Mouse (Mus musculus) midbrain, embryonic 14.5 days (tissue): ENCODE measurements around the gene Ddx27. TPM values are rescaled to one million over a fixed set of nuclear protein-coding genes. Genes with fewer than 3 reads are reported as not detected.

Source experiments
- ATAC-seq: fragments of 200-750 bp; cut with Nextera tagmentation; 2 replicates; pipeline ENCODE4 v1.8.0; 2017; ENCODE audit warnings: moderate number of reproducible peaks, moderate library complexity; ENCODE audit not compliant: low FRiP score, low TSS enrichment
- DNase-seq: peaks from one replicate; pipeline ENCODE4 v3.0.0-alpha.2; 2015
- H3K27ac ChIP-seq: fragments of 300-500 bp; sonication (generic); replicated peaks from 2 replicates; pipeline ENCODE4 v1.5.1; 2014; ENCODE audit warnings: mild to moderate bottlenecking, low read depth, low read length, moderate library complexity
- H3K27me3 ChIP-seq: fragments of 300-500 bp; sonication (generic); 2 replicates; pipeline ENCODE4 v1.6.1; 2014; ENCODE audit warnings: low read length, control low read depth, mixed read lengths; ENCODE audit not compliant: control insufficient read depth, insufficient read depth
- H3K36me3 ChIP-seq: fragments of 300-500 bp; sonication (generic); 2 replicates; pipeline ENCODE4 v1.6.1; 2014; ENCODE audit warnings: low read length, control low read depth; ENCODE audit not compliant: control insufficient read depth, insufficient read depth
- H3K4me1 ChIP-seq: fragments of 300-500 bp; sonication (generic); 2 replicates; pipeline ENCODE4 v1.6.1; 2014; ENCODE audit warnings: mild to moderate bottlenecking, antibody characterized with exemption, low read length, control low read depth; ENCODE audit not compliant: control insufficient read depth, insufficient read depth
- H3K4me2 ChIP-seq: fragments of 300-500 bp; sonication (generic); 2 replicates; pipeline ENCODE4 v1.6.1; 2014; ENCODE audit warnings: mild to moderate bottlenecking, low read length, moderate library complexity
- H3K4me3 ChIP-seq: fragments of 300-500 bp; sonication (generic); replicated peaks from 2 replicates; pipeline ENCODE4 v1.5.1; 2014; ENCODE audit warnings: low read depth, low read length
- H3K9ac ChIP-seq: fragments of 300-500 bp; sonication (generic); replicated peaks from 2 replicates; pipeline ENCODE4 v1.6.1; 2014; ENCODE audit warnings: mild to moderate bottlenecking, low read length, moderate library complexity
- H3K9me3 ChIP-seq: fragments of 300-500 bp; sonication (generic); 2 replicates; pipeline ENCODE4 v1.6.1; 2016; ENCODE audit warnings: low read length, control low read depth, mixed read lengths; ENCODE audit not compliant: control insufficient read depth
- WGBS: fragments of 180-500 bp; shearing (Covaris S2); extraction: QIAGEN DNeasy Blood & Tissue Kit; methylation state at CpG from one replicate; pipeline ENCODE4 v1.1.7; 2014; 5-methylcytosine and 5-hydroxymethylcytosine counted together
- polyA plus RNA-seq: library from polyadenylated mRNA; unstranded; fragments of >200 nt; fragmentation: Nextera tagmentation; extraction: Ambion mirVana; gene quantifications from 2 replicates; pipeline ENCODE4 v1.2.1, GENCODE M21; 2014

Gene Ddx27
- polyA plus RNA-seq, result 26.6 and 31.0 TPM in 2 replicates

DNA sequence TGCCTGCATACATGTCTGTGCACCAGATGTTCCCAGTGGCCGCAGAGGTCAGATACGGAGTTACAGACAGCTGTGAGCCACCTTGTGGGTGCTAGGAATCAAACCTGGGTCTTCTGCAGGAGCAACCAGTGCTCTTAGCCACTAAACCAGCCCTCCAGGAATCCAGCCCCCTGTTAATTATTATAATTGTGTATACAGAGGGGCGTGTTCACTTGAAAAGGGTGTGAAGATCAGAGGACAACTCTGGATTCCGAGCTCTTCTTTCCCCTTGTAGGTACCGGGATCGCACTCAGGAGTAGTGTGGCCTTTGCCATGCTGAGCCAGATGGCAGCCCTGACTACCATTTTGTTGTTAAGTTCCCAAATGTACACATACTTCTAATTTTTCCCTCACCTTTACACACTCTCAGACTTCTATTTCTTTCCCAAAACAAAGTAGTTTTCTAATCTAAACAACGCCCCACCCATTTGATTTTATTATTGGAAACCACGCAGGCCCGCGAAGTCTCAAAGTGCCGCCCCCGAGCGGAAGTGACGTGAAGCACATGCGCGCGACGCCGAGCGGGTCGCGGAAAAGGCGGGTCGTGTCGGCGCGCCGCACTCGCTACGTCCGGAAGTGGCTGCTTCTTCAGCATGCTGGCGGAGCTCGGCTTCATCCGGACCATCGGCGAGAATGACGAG is at the start of gene Ddx27:
Gene Ddx27 (plus strand): TSS at position 492 of the 680 bp plus-strand sequence.
- no peaks in the 10 kb centered on the region for H3K9me3 ChIP-seq
- H3K36me3 ChIP-seq, result peaks cover 21% of the 10 kb centered on the region
- DNase-seq, result peak; percentile 98
- ATAC-seq, result peak; percentile 89
- H3K4me3 ChIP-seq, result peak within 1 kb of the TSS; percentile 92
- 2% methylated on average over 37 of the region's 37 CpGs for WGBS
- H3K4me1 ChIP-seq, result peaks cover 11% of the 10 kb centered on the region
- H3K27ac ChIP-seq, result peak within 1 kb of the TSS; percentile 77
- H3K27me3 ChIP-seq, result no peaks in the 10 kb centered on the region
- peak within 1 kb of the TSS; percentile 76 for H3K4me2 ChIP-seq
- peak within 1 kb of the TSS; percentile 71 for H3K9ac ChIP-seq

DNA sequence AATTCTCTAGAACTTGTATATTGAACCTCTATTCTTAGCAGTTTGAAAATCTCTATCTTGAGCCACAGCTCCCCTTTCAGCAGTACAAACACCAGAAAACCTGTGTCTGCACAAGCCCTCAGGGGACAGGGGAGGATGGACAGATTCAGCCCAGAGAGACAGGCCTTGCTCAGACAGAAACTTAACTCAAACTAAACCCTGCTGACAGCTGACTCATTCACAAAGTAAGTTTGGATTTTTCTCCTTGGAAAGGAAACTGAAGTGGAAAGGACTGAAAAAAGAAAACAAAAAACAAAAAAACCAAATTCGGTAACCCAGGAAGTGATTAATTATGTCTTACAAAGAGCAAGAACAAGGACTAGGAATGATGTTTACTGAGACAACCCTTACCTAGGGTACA is 41.8 kb upstream of the Ddx27 start:
- H3K4me3 ChIP-seq, result no peak overlapping the region
- H3K9me3 ChIP-seq, result no peaks in the 10 kb centered on the region
- H3K4me1 ChIP-seq, result 0 out of 2 replicates have a peak, but pooled peaks cover 3% of the 10 kb centered on the region
- ATAC-seq (no peak), DNase-seq (no peak)
- WGBS, result 81% methylated on average over 1 of the region's 1 CpGs
- H3K9ac ChIP-seq, result no peak overlapping the region
- H3K36me3 ChIP-seq, result no peaks in the 10 kb centered on the region
- H3K4me2 ChIP-seq, result no peak overlapping the region
- H3K27me3 ChIP-seq, result no peaks in the 10 kb centered on the region
- H3K27ac ChIP-seq, result no peak overlapping the region

DNA sequence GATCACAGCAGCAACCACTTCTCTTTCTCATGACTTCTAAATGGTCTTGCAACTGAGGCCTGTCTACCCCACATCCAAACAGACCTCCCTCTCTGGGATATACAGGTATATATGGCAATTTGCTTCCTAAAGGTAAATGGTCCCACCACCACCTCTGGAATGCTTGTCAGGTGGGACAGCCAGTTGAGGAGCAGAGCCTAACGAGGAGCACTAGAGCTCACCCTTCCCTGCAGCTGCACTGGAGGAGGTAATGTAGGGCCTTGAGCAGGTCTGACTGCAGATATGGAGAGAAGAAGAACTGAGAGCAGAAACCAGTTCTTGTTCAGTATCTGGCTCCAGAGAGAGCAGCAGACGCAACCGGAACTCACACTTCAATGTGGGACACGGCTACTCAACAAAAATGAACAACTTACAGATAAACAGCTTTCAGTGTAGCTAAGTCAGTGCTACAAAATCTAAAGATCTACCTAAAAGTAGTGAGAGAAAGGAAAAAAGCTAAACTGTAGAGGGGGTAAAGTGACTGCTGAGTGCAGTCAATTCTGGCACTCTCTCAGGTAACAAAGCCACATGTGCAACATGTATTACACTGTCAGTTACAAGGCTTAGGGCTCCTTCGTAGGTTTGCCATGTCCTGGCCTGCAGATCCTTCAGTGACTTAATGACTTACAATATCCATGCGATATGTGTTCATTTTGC is 40.7 kb upstream of the Ddx27 start:
- ATAC-seq, result no peak
- no peaks in the 10 kb centered on the region for H3K9me3 ChIP-seq
- H3K36me3 ChIP-seq, result no peaks in the 10 kb centered on the region
- H3K27ac ChIP-seq, result no peak overlapping the region
- no peak overlapping the region for H3K4me2 ChIP-seq
- 90% methylated on average over 6 of the region's 6 CpGs for WGBS
- no peak overlapping the region for H3K9ac ChIP-seq
- H3K27me3 ChIP-seq, result no peaks in the 10 kb centered on the region
- no peak overlapping the region for H3K4me3 ChIP-seq
- 0 out of 2 replicates have a peak, but pooled peaks cover 3% of the 10 kb centered on the region for H3K4me1 ChIP-seq
- no peak for DNase-seq

DNA sequence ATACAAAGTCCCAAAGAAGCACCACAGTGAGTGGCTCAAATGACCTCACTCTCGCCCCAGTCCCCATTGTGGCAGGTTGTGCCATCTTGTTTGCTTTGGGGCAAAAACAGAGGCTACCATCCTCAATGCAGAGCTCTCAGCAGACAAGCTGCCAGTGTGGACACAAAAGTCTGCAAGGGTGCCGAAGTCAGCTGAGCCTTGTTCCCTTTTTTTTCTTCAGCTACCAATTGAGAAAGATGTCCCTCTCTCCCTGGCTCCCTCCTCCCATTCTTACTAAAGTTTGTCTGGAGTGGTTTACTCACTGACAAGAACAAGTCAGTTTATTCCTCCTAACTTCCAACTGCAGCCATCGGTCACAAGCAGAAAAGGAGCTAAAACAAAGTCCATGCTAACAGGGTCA is 38.6 kb upstream of the Ddx27 start:
- no peak overlapping the region for H3K4me2 ChIP-seq
- no peaks in the 10 kb centered on the region for H3K9me3 ChIP-seq
- no peak for ATAC-seq
- H3K4me3 ChIP-seq, result no peak overlapping the region
- 0 out of 2 replicates have a peak, but pooled peaks cover 3% of the 10 kb centered on the region for H3K4me1 ChIP-seq
- H3K27ac ChIP-seq, result no peak overlapping the region
- H3K9ac ChIP-seq, result no peak overlapping the region
- 86% methylated on average over 3 of the region's 3 CpGs for WGBS
- no peaks in the 10 kb centered on the region for H3K36me3 ChIP-seq
- H3K27me3 ChIP-seq, result no peaks in the 10 kb centered on the region
- DNase-seq, result no peak

DNA sequence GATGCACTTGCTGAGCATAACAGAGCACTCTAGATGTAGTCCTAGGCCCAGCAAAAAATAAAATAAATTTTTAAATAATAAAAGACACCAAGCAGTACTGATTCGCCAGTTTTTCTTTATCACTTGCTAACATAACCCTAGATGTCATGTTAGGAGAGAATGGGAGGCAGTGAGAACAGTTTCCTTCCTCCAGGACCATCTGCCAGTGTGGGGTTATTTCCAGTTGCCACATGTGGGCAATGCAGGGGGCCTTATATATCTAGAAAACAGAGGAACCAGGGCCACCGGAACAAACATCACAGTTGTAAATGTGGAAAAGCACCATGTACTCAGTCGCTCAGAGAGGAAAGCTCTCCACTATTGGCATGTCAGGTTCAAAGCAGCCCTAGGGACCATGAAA is 37.5 kb upstream of the Ddx27 start:
- no peak for DNase-seq
- H3K4me3 ChIP-seq, result no peak overlapping the region
- no peaks in the 10 kb centered on the region for H3K9me3 ChIP-seq
- H3K27ac ChIP-seq, result no peak overlapping the region
- no peaks in the 10 kb centered on the region for H3K27me3 ChIP-seq
- no peak overlapping the region for H3K4me2 ChIP-seq
- H3K4me1 ChIP-seq, result 0 out of 2 replicates have a peak, but pooled peaks cover 3% of the 10 kb centered on the region
- no peak overlapping the region for H3K9ac ChIP-seq
- WGBS, result 87% methylated on average over 3 of the region's 3 CpGs
- ATAC-seq, result no peak
- no peaks in the 10 kb centered on the region for H3K36me3 ChIP-seq

DNA sequence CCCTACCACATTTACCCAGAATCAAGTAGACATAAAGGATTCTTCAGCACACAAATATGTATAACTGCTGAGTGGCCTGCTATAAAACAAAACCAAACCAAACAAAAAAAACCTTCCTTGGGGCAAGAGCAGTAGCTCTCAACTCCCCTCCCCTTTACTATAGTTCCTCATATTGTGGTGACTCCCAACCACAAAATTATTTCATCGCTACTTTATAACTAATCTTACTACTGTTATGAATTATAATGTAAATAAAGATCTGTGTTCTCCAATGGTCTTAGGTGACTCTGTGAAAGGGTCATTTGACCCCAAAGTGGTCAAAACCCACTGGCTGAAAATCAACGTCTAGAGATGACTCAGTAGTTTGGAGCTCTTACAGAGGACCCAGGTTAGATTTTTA is 34.8 kb upstream of the Ddx27 start:
- H3K36me3 ChIP-seq, result no peaks in the 10 kb centered on the region
- no peak overlapping the region for H3K27ac ChIP-seq
- no peak for DNase-seq
- H3K9ac ChIP-seq, result no peak overlapping the region
- 90% methylated on average over 2 of the region's 2 CpGs for WGBS
- H3K27me3 ChIP-seq, result no peaks in the 10 kb centered on the region
- H3K4me3 ChIP-seq, result no peak overlapping the region
- H3K4me2 ChIP-seq, result no peak overlapping the region
- no peaks in the 10 kb centered on the region for H3K4me1 ChIP-seq
- H3K9me3 ChIP-seq, result no peaks in the 10 kb centered on the region
- no peak for ATAC-seq

DNA sequence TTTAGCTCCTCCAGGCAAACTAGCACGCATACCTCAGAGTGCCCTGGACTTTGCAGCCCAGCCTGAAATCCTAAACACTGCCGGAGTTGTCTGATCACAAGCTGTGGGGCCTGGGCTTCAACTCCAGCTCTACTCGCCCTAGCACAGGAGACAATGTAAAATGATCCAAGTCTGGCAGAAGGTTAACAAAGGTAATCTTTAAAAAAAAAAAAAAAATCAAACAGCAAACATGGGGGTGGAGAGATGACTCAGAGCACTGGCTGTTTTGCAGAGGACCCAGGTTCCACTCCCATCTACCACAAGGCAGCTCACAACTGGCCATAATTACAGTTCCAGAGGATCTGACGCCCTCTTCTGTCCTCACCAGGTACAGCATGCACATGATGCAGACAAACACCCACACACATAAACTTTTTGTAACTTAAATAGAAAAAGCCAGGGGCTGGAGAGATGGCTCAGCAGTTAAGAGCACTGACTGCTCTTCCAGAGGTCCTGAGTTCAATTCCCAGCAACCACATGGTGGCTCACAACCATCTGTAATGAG is 31.6 kb upstream of the Ddx27 start:
- H3K27ac ChIP-seq, result no peak overlapping the region
- no peaks in the 10 kb centered on the region for H3K27me3 ChIP-seq
- no peaks in the 10 kb centered on the region for H3K4me1 ChIP-seq
- DNase-seq (no peak), ATAC-seq (no peak)
- WGBS, result 91% methylated on average over 4 of the region's 4 CpGs
- H3K4me2 ChIP-seq, result no peak overlapping the region
- H3K4me3 ChIP-seq, result no peak overlapping the region
- no peak overlapping the region for H3K9ac ChIP-seq
- no peaks in the 10 kb centered on the region for H3K36me3 ChIP-seq
- H3K9me3 ChIP-seq, result no peaks in the 10 kb centered on the region

DNA sequence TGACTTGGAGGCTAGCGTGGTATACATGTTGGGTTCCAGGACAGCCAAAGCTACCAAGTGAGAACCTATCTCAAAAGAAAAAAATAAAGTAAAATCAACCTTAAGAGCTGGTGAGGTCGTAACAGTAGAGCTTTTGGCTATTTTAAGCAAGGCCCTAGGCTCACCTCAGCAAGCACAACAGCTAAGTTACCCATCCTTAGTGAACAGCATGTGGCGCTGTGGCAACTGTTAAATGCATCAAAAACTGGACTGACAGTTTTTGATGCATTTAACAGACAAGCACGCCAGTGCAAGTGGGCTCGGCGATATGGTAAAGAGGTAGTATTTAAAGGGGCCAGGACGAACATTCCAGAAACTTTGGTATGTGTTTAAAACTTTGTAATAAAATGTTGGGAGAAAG is 24.1 kb upstream of the Ddx27 start:
- DNase-seq, result no peak
- Histone ChIP-seq H3K36me3 (no peaks in the 10 kb centered on the region), H3K27me3 (no peaks in the 10 kb centered on the region), H3K4me3 (no peak overlapping the region), H3K9ac (no peak overlapping the region), H3K4me2 (no peak overlapping the region), H3K27ac (no peak overlapping the region), H3K9me3 (no peaks in the 10 kb centered on the region), H3K4me1 (peaks cover 27% of the 10 kb centered on the region)
- 90% methylated on average over 7 of the region's 7 CpGs for WGBS
- no peak for ATAC-seq

DNA sequence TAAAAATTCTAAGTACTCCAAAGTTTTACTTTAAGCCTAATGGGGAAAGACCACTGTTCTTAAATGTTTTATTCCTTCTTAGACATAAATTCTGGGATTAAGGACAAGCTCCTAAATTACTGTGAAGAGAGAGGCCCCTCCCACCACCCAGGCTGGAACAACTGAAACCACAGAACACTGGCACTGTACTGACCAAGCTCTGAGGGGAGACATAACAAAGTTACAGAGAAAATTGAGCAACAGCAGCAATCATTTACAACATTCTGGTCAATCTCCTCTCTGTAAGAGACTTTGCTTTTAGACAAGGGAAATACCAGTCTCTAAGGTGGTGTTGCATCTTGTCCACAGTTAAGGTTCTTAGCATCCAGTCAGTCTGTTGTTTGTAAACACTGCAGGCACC is 23.0 kb upstream of the Ddx27 start:
- no peak for DNase-seq
- Histone ChIP-seq H3K9me3 (no peaks in the 10 kb centered on the region), H3K27ac (no peak overlapping the region), H3K27me3 (no peaks in the 10 kb centered on the region), H3K9ac (no peak overlapping the region), H3K36me3 (no peaks in the 10 kb centered on the region), H3K4me3 (no peak overlapping the region), H3K4me1 (peaks cover 31% of the 10 kb centered on the region), H3K4me2 (no peak overlapping the region)
- ATAC-seq, result no peak
